Mouse (Mus musculus): ENCODE results near the gene Zfp111. TPM values are rescaled to one million over a fixed set of nuclear protein-coding genes. Genes with fewer than 3 reads are reported as not detected.

The Zfp111 gene
- polyA plus RNA-seq, 1 experiment from 2014 or later, result 7.3 TPM

DNA sequence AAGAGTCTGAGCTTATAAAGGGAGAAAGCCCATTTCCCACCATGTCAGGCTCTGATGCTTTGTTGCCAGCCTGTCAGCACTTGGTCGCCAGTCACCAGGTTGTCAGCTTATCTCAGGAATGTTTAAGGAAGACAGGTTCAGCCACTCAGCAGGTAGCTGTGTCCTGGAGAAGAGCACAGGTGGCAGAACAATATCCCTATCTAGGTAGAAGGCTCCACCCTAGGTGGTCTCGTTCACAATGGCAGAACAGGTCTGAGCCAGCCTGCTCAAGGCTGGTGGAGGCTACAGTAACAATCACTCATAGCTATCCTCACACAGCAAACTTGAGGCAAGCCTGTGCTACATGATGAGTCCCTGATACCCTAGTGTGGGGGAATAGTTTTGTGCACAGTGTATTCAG lies 19.9 kb downstream of the Zfp111 start:
- H3K9me3 ChIP-seq, result peaks cover 6% of the 10 kb centered on the region; the same call in 1 of the 2 replicates
- no peak overlapping the region for H3K27ac ChIP-seq
- peaks cover 6% of the 10 kb centered on the region; the same call in 1 of the 2 replicates for H3K4me1 ChIP-seq
- H3K4me3 ChIP-seq, result no peak overlapping the region
- DNase-seq (ENCODE audit: low spot score), result no peak
- H3K36me3 ChIP-seq, result peaks cover 24% of the 10 kb centered on the region
- WGBS, result 51% methylated on average over 2 of the region's 2 CpGs
- H3K27me3 ChIP-seq (ENCODE audit: insufficient read depth, poor library complexity, severe bottlenecking), result no peaks in the 10 kb centered on the region

DNA sequence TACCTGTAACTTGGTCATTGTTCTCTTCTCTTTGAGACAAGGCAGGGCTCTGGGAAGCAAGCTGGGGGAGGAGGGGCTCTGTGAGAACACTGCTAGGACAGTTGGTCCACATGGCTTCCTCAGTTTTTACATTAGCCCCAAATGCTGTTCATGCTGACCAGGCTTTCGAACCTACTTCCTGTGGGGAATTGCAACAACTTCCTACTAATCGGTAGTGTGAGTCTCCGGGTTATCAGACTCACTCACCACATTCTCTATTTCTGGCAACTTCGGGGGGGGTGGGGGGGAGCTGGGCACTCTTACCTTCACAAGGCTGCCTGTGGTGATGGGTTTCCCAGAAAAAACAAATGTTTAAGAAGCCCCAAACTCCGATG lies 21.7 kb downstream of the Zfp111 start:
- peaks cover 6% of the 10 kb centered on the region; the same call in 1 of the 2 replicates for H3K9me3 ChIP-seq
- H3K4me3 ChIP-seq, result no peak overlapping the region
- H3K36me3 ChIP-seq, result peaks cover 18% of the 10 kb centered on the region
- no peak for DNase-seq (ENCODE audit: low spot score)
- 33% methylated on average over 5 of the region's 5 CpGs for WGBS
- H3K27ac ChIP-seq, result no peak overlapping the region
- no peaks in the 10 kb centered on the region for H3K27me3 ChIP-seq (ENCODE audit: insufficient read depth, poor library complexity, severe bottlenecking)
- H3K4me1 ChIP-seq, result peaks cover 6% of the 10 kb centered on the region; the same call in 1 of the 2 replicates

GRCm38 (mm10) chr7:24188901-24189570 lies 22.2 kb downstream of the Zfp111 start:
- peaks cover 13% of the 10 kb centered on the region for H3K36me3 ChIP-seq
- WGBS, result 65% methylated on average over 4 of the region's 4 CpGs
- H3K27me3 ChIP-seq (ENCODE audit: insufficient read depth, poor library complexity, severe bottlenecking), result no peaks in the 10 kb centered on the region
- no peak overlapping the region for H3K4me3 ChIP-seq
- no peak overlapping the region for H3K27ac ChIP-seq
- peaks cover 4% of the 10 kb centered on the region; the same call in 1 of the 2 replicates for H3K9me3 ChIP-seq
- peaks cover 6% of the 10 kb centered on the region; the same call in 1 of the 2 replicates for H3K4me1 ChIP-seq
- DNase-seq (ENCODE audit: low spot score), result no peak

- WGBS, result 61% methylated on average over 1 of the region's 1 CpGs
- Histone ChIP-seq H3K4me3 (no peak overlapping the region), H3K27ac (no peak overlapping the region), H3K9me3 (no peaks in the 10 kb centered on the region), H3K4me1 (peaks cover 6% of the 10 kb centered on the region; the same call in 1 of the 2 replicates), H3K36me3 (0 out of 2 replicates have a peak, but pooled peaks cover 3% of the 10 kb centered on the region), H3K27me3 (ENCODE audit: insufficient read depth, poor library complexity, severe bottlenecking) (no peaks in the 10 kb centered on the region)
- no peak for DNase-seq (ENCODE audit: low spot score)
These were observed 23.6 kb downstream of the Zfp111 start for GRCm38 (mm10) chr7:24187611-24188010.

DNA sequence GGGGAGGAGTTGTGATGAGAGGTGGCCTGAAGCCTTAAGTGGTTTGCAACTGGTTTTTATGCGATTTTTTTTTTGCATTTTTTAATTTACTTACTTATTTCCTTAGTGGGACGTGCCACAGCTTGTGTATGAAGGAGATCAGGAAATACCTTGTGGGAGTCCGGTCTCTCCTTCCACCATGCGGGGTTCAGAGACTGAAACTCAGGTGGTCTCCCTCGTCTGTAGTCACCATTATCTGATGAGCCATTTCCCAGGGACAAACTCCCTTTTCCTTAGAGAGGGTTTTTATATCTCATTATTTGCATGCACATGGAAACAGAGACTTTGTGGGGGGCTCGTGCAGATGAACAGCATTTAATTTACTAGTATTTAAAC lies 35.9 kb downstream of the Zfp111 start:
- Histone ChIP-seq H3K27me3 (ENCODE audit: insufficient read depth, poor library complexity, severe bottlenecking) (no peaks in the 10 kb centered on the region), H3K4me3 (peak overlapping the region; percentile 72), H3K9me3 (no peaks in the 10 kb centered on the region), H3K27ac (peak overlapping the region; percentile 90; the same call in 1 of the 2 replicates), H3K4me1 (peaks cover 6% of the 10 kb centered on the region), H3K36me3 (no peaks in the 10 kb centered on the region)
- DNase-seq (ENCODE audit: low spot score), result no peak
- 63% methylated on average over 6 of the region's 6 CpGs for WGBS

DNA sequence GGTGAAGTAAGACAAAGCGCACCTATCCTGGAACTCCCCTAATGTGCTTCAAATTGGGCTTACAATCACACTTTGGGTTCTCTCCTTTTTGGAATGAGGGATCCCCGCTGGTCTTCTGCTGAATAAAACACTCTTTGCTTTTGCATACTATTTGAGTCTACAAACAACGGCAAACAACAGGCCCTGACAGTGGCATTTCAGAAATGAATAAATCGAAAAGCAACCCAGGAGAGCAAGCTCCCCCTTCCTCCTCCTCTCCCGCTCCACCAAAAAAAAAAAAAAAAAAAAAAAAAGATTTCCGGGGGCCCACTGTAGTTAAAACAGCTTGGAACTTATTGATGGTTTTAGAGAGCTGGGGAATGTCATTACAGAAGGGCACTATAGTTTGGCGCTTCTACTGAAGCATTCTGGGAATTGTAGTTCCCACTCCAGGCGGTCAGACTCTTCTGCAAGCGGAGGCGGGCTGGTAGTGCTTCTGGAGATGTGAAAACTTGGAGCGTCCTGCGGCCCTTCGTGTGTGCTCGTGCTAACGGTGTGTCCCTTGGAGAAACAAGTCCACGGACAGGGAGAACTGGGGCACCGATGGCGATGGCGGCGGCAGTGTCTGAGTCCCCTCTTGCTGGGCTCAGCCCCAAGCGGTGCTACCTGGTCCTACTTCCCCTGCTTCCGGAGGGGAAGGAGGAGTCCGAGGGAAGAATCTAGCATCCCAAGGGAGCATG lies 36.5 kb downstream of the Zfp111 start, which contains the start of gene Zfp114:
TSS of gene Zfp114 (plus strand) at position 443 of the 719 bp plus-strand sequence.
- 12% methylated on average over 23 of the region's 23 CpGs for WGBS
- H3K27ac ChIP-seq, result peak within 1 kb of the TSS; percentile 90
- no peaks in the 10 kb centered on the region for H3K27me3 ChIP-seq (ENCODE audit: insufficient read depth, poor library complexity, severe bottlenecking)

GRCm38 (mm10) chr7:24172191-24172590 lies 39.1 kb downstream of the Zfp111 start:
- DNase-seq (ENCODE audit: low spot score), result no peak
- WGBS, result 64% methylated on average over 4 of the region's 4 CpGs
- Histone ChIP-seq H3K36me3 (no peaks in the 10 kb centered on the region), H3K4me3 (no peak overlapping the region), H3K4me1 (no peaks in the 10 kb centered on the region), H3K27me3 (ENCODE audit: insufficient read depth, poor library complexity, severe bottlenecking) (no peaks in the 10 kb centered on the region), H3K27ac (no peak overlapping the region), H3K9me3 (no peaks in the 10 kb centered on the region)

More for the DNA sequence above, 36.5 kb downstream of the Zfp111 start, which contains the start of gene Zfp114:
- Histone ChIP-seq H3K9me3 (no peaks in the 10 kb centered on the region), H3K36me3 (no peaks in the 10 kb centered on the region), H3K4me1 (peaks cover 6% of the 10 kb centered on the region), H3K4me3 (peak within 1 kb of the TSS; percentile 72)
- DNase-seq (ENCODE audit: low spot score), result peak; percentile 90

GRCm38 (mm10) chr7:24153272-24153671 lies 58.0 kb downstream of the Zfp111 start:
- Histone ChIP-seq H3K4me1 (no peaks in the 10 kb centered on the region), H3K36me3 (no peaks in the 10 kb centered on the region), H3K27me3 (ENCODE audit: insufficient read depth, poor library complexity, severe bottlenecking) (no peaks in the 10 kb centered on the region), H3K27ac (no peak overlapping the region), H3K9me3 (no peaks in the 10 kb centered on the region), H3K4me3 (no peak overlapping the region)
- DNase-seq (ENCODE audit: low spot score), result no peak
- WGBS, result 9% methylated on average over 1 of the region's 1 CpGs

Other genes starting within 250 kb of the Zfp111 start
- gene Vmn1r181, start 236.8 kb downstream of the Zfp111 start, polyA plus RNA-seq (2016; fragmentation: Nextera tagmentation; extraction: Ambion mirVana), result not detected in 2 replicates
- not detected in 2 replicates for gene V1rd19, start 209.8 kb downstream of the Zfp111 start, polyA plus RNA-seq (2016; fragmentation: Nextera tagmentation; extraction: Ambion mirVana)
- gene Vmn1r183, start 158.2 kb downstream of the Zfp111 start, polyA plus RNA-seq (2016; fragmentation: Nextera tagmentation; extraction: Ambion mirVana), result not detected in 2 replicates
- 19.3 and 19.8 TPM in 2 replicates for gene Zfp180, start 129.5 kb downstream of the Zfp111 start, polyA plus RNA-seq (2016; fragmentation: Nextera tagmentation; extraction: Ambion mirVana)
- gene Zfp112, start 99.1 kb downstream of the Zfp111 start, polyA plus RNA-seq (2016; fragmentation: Nextera tagmentation; extraction: Ambion mirVana), result 4.6 and 5.0 TPM in 2 replicates
- 8.1 and 11.5 TPM in 2 replicates for gene Zfp235, start 77.3 kb downstream of the Zfp111 start, polyA plus RNA-seq (2016; fragmentation: Nextera tagmentation; extraction: Ambion mirVana)
- gene Zfp114, start 36.4 kb downstream of the Zfp111 start, polyA plus RNA-seq (2016; fragmentation: Nextera tagmentation; extraction: Ambion mirVana), result 4.7 and 5.0 TPM in 2 replicates
- 4.4 and 4.6 TPM in 2 replicates for gene Zfp109, start 26.1 kb upstream of the Zfp111 start, polyA plus RNA-seq (2016; fragmentation: Nextera tagmentation; extraction: Ambion mirVana)
- 1.8 and 2.5 TPM in 2 replicates for gene Zfp108, start 43.4 kb upstream of the Zfp111 start, polyA plus RNA-seq (2016; fragmentation: Nextera tagmentation; extraction: Ambion mirVana)
- gene Zfp93, start 59.0 kb upstream of the Zfp111 start, polyA plus RNA-seq (2016; fragmentation: Nextera tagmentation; extraction: Ambion mirVana), result 5.8 and 6.4 TPM in 2 replicates
- gene Zfp61, start 89.8 kb upstream of the Zfp111 start, polyA plus RNA-seq (2016; fragmentation: Nextera tagmentation; extraction: Ambion mirVana), result 20.7 and 27.2 TPM in 2 replicates
- 7.0 and 10.1 TPM in 2 replicates for gene Zfp94, start 105.2 kb upstream of the Zfp111 start, polyA plus RNA-seq (2016; fragmentation: Nextera tagmentation; extraction: Ambion mirVana)
- gene Tescl, start 122.5 kb upstream of the Zfp111 start, polyA plus RNA-seq (2016; fragmentation: Nextera tagmentation; extraction: Ambion mirVana), result not detected in 2 replicates
- gene Lypd5, start 137.8 kb upstream of the Zfp111 start, polyA plus RNA-seq (2016; fragmentation: Nextera tagmentation; extraction: Ambion mirVana), result not detected in 2 replicates
- 11.7 and 14.2 TPM in 2 replicates for gene Kcnn4, start 158.8 kb upstream of the Zfp111 start, polyA plus RNA-seq (2016; fragmentation: Nextera tagmentation; extraction: Ambion mirVana)
- gene Smg9, start 188.2 kb upstream of the Zfp111 start, polyA plus RNA-seq (2016; fragmentation: Nextera tagmentation; extraction: Ambion mirVana), result 25.4 and 27.7 TPM in 2 replicates
- gene Irgc1, start 240.9 kb upstream of the Zfp111 start, polyA plus RNA-seq (2016; fragmentation: Nextera tagmentation; extraction: Ambion mirVana), result 0.16 TPM in 1 of 2 replicates, not detected in the other

All from heart, embryonic 10.5 days (tissue).